Comparison of ENCODE assay signal across 21 mouse cellular contexts in the genomic region with DNA sequence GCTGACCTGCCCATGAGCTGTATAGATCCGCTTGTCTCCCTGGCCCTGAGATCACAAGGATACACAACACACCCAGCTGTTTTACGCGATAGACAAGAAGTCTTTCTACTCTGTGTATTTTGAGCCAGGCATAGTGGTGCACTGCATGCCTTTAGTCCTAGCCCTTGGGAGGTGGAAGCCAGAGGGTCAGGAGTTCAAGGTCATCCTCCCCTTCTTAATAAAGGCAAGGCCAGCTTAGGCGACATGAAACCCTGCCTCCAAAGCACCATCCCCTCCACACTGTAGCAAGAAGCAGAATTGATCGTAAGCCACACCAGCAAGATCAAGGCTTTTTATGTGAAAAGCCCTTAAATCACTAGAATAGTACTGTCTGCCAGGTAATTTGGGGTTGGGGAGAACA. TPM values are rescaled to one million over a fixed set of nuclear protein-coding genes. Genes with fewer than 3 reads are reported as not detected.
"Had no signal": no experiment of that assay in that cellular context is flagged by ENCODE, and none has a peak within 500 bp of the region (broad histone marks: within the 10 kb centered on the region; RNA-seq: fewer than 3 reads in every experiment).

No protein-coding gene starts in this region.

- H3K4me1 ChIP-seq: limb, embryonic 13.5 days; liver, embryonic 15.5 days; neural tube, embryonic 15.5 days had no signal

- DNase-seq: kidney, postnatal 25 days; layer of hippocampus, adult 9-11 months; layer of hippocampus, postnatal 36 days; left cerebral cortex, postnatal 4 days; lung, embryonic 14.5 days; lung, postnatal 10 days; lung, postnatal 4 days; midbrain, embryonic 14.5 days; thymus, postnatal 14 days had no signal

- H3K27ac ChIP-seq: limb, embryonic 13.5 days; liver, embryonic 15.5 days; midbrain, embryonic 10.5 days; neural tube, embryonic 15.5 days; stomach, postnatal 0 days had no signal

- H3K27me3 ChIP-seq: kidney, embryonic 15.5 days; limb, embryonic 13.5 days; liver, embryonic 15.5 days; neural tube, embryonic 15.5 days had no signal

- H3K36me3 ChIP-seq: kidney, embryonic 15.5 days; limb, embryonic 13.5 days; liver, embryonic 15.5 days; midbrain, embryonic 10.5 days; neural tube, embryonic 15.5 days had no signal

- H3K4me3 ChIP-seq: kidney, embryonic 15.5 days; limb, embryonic 13.5 days; liver, embryonic 15.5 days; midbrain, embryonic 10.5 days; myocyte; neural tube, embryonic 15.5 days had no signal

- H3K9ac ChIP-seq: kidney, embryonic 15.5 days; limb, embryonic 13.5 days; liver, embryonic 15.5 days; lung, embryonic 14.5 days; neural tube, embryonic 15.5 days had no signal

- H3K9me3 ChIP-seq: kidney, embryonic 15.5 days; limb, embryonic 13.5 days; liver, embryonic 15.5 days; midbrain, embryonic 10.5 days; neural tube, embryonic 15.5 days had no signal

- H3K4me2 ChIP-seq: kidney, embryonic 15.5 days; limb, embryonic 13.5 days; liver, embryonic 11.5 days; liver, embryonic 15.5 days; lung, embryonic 14.5 days; neural tube, embryonic 15.5 days had no signal

RNA-seq across cellular contexts. Expression of gene Tmem45b, which starts 32.5 kb away (rescaled TPM):
- total RNA-seq: layer of hippocampus, adult 18-20 months; layer of hippocampus, postnatal 36 days; left cerebral cortex, postnatal 10 days; left cerebral cortex, postnatal 4 days; megakaryocyte, adult 5-6 weeks had no signal
- polyA plus RNA-seq: limb, embryonic 13.5 days; liver, embryonic 11.5 days; midbrain, embryonic 10.5 days; myocyte; neural tube, embryonic 11.5 days had no signal
